Comparison of ENCODE assay signal across 10 mouse cellular contexts in genomic region chr13:98533415-98533814, GRCm38 (mm10). TPM values are rescaled to one million over a fixed set of nuclear protein-coding genes. Genes with fewer than 3 reads are reported as not detected.
DNase-seq lines count a peak whose midpoint lies in the region; ATAC-seq and TF ChIP-seq lines count a peak whose summit lies in the region.
"Had no signal": no experiment of that assay in that cellular context is flagged by ENCODE, and none has a peak within 500 bp of the region (broad histone marks: within the 10 kb centered on the region; RNA-seq: fewer than 3 reads in every experiment).

No protein-coding gene starts in this region.

- H3K4me2 ChIP-seq in heart, embryonic 13.5 days: peak overlapping the region; percentile 63
- H3K4me2 ChIP-seq in neural tube, embryonic 13.5 days: peak overlapping the region; percentile 15; the same call in 1 of the 2 replicates
- H3K4me2 ChIP-seq: liver, embryonic 15.5 days had no signal

- H3K27ac ChIP-seq in heart, embryonic 13.5 days (replicated peaks): no peak overlapping the region
- no peak overlapping the region for H3K27ac ChIP-seq in heart, adult 2 months
- no peak overlapping the region for H3K27ac ChIP-seq in neural tube, embryonic 13.5 days (replicated peaks)
- H3K27ac ChIP-seq: liver, embryonic 15.5 days had no signal

- intact Hi-C loops in heart, adult 2 months (cut with DNase I): no loop called here

- no peaks in the 10 kb centered on the region for H3K36me3 ChIP-seq in heart, embryonic 13.5 days
- H3K36me3 ChIP-seq in heart, adult 2 months (ENCODE audit: control insufficient read depth, insufficient read depth, low read length): no peaks in the 10 kb centered on the region
- H3K36me3 ChIP-seq in neural tube, embryonic 13.5 days: no peaks in the 10 kb centered on the region
- H3K36me3 ChIP-seq: liver, embryonic 15.5 days had no signal

- TF ChIP-seq POLR2A in heart, adult 2 months (IDR thresholded peaks at IDR 0.05; ENCODE audit: insufficient read depth, low read depth, low read length): no peak

- H3K79me2 ChIP-seq in heart, adult 2 months (replicated peaks; ENCODE audit: control insufficient read depth, insufficient read depth, low read length): no peaks in the 10 kb centered on the region

- TF ChIP-seq EP300 in heart, adult 2 months (IDR thresholded peaks at IDR 0.05; ENCODE audit: insufficient read depth, low read depth, low read length): no peak

- DNase-seq in heart, adult 2 months: no peak
- DNase-seq in fibroblast of lung, adult 2 months (ENCODE audit: low read depth): peak; percentile 60
- DNase-seq in kidney, postnatal 14 days: peak; percentile 71
- no peak for DNase-seq in thymus, postnatal 14 days
- DNase-seq in adrenal gland, adult 18-20 months (ENCODE audit: low spot score in 2 of 2): no peak
- no peak for DNase-seq in cerebellum, adult 9-11 months
- DNase-seq: gastrocnemius, postnatal 25 days had no signal

- H3K9ac ChIP-seq in heart, embryonic 13.5 days: no peak overlapping the region
- H3K9ac ChIP-seq in heart, adult 2 months (ENCODE audit: low read depth, low read length): no peak overlapping the region
- H3K9ac ChIP-seq in neural tube, embryonic 13.5 days: no peak overlapping the region
- H3K9ac ChIP-seq: liver, embryonic 15.5 days had no signal

- peaks cover 12% of the 10 kb centered on the region; the same call in 1 of the 2 replicates for H3K27me3 ChIP-seq in heart, embryonic 13.5 days (replicated peaks)
- no peaks in the 10 kb centered on the region for H3K27me3 ChIP-seq in heart, adult 2 months (ENCODE audit: control insufficient read depth, insufficient read depth, low read length)
- peaks cover 23% of the 10 kb centered on the region for H3K27me3 ChIP-seq in neural tube, embryonic 13.5 days

- 29% methylated on average over 9 of the region's 9 CpGs for WGBS in heart, embryonic 13.5 days
- 41% methylated on average over 9 of the region's 9 CpGs for WGBS in heart, adult 2 months
- 21% methylated on average over 9 of the region's 9 CpGs for WGBS in neural tube, embryonic 13.5 days

- no peak for TF ChIP-seq CTCF in heart, adult 2 months (IDR thresholded peaks at IDR 0.05)

- no peak overlapping the region for H3K4me3 ChIP-seq in heart, embryonic 13.5 days
- no peak overlapping the region for H3K4me3 ChIP-seq in heart, adult 2 months
- no peak overlapping the region for H3K4me3 ChIP-seq in neural tube, embryonic 13.5 days
- H3K4me3 ChIP-seq: liver, embryonic 15.5 days had no signal

- peaks cover 5% of the 10 kb centered on the region; the same call in 1 of the 2 replicates for H3K9me3 ChIP-seq in heart, embryonic 13.5 days
- 0 out of 2 replicates have a peak, but pooled peaks cover 5% of the 10 kb centered on the region for H3K9me3 ChIP-seq in neural tube, embryonic 13.5 days
- H3K9me3 ChIP-seq: liver, embryonic 15.5 days had no signal

- no peak for ATAC-seq in heart, embryonic 13.5 days (ENCODE audit: extremely low read depth, insufficient number of reproducible peaks, low FRiP score, low TSS enrichment)
- ATAC-seq in neural tube, embryonic 13.5 days (ENCODE audit: low read depth): no peak

- peaks cover 36% of the 10 kb centered on the region for H3K4me1 ChIP-seq in heart, embryonic 13.5 days
- peaks cover 2% of the 10 kb centered on the region for H3K4me1 ChIP-seq in heart, adult 2 months (ENCODE audit: control insufficient read depth, insufficient read depth, low read length)
- H3K4me1 ChIP-seq in neural tube, embryonic 13.5 days (replicated peaks): peaks cover 24% of the 10 kb centered on the region
- H3K4me1 ChIP-seq: liver, embryonic 15.5 days had no signal

RNA-seq across cellular contexts. Expression of gene Gm10320, which starts 41.6 kb away (rescaled TPM):
- 0.36 and 0.97 TPM in 2 replicates for polyA plus RNA-seq in heart, embryonic 13.5 days (2015; fragmentation: Nextera tagmentation; extraction: Ambion mirVana)
- not detected for total RNA-seq in heart, adult 2 months (2021)
- polyA plus RNA-seq in heart, adult 2 months (2012; rRNA removed): 0.27 TPM in 1 of 2 replicates, not detected in the other
- polyA plus RNA-seq in neural tube, embryonic 13.5 days (2015; fragmentation: Nextera tagmentation; extraction: Ambion mirVana): 0.74 and 1.4 TPM in 2 replicates
- total RNA-seq in adrenal gland, adult 18-20 months (2021): not detected
- total RNA-seq: gastrocnemius, postnatal 25 days had no signal

Comparison
In these comparisons a context has a peak if more than half of its experiments do, and no peak if none do; other contexts are left out.
1. DNase-seq: peak in fibroblast of lung, adult 2 months (single experiment) and kidney, postnatal 14 days (single experiment); none in heart, adult 2 months (0 of 2), thymus, postnatal 14 days (single experiment), adrenal gland, adult 18-20 months (0 of 2) and cerebellum, adult 9-11 months (single experiment).